Mouse (Mus musculus) 3134 (cell line): ENCODE data around the gene Tomm20l.
"Not testable (repeated sequence)": the region's sequence is repeated elsewhere in the genome, so short reads cannot be mapped to it uniquely, and the experiment has no call there.

Source experiments
- DNase-seq: peaks from one replicate; pipeline ENCODE4 v3.0.0-alpha.2; 2011; ENCODE audit warnings: low spot score; ENCODE audit not compliant: insufficient read length; ENCODE audit errors: extremely low read depth

The Tomm20l gene

GRCm38 (mm10) chr12:71111331-71111730 lies at the start of gene Tomm20l:
Gene Tomm20l (plus strand): TSS chr12:71111428.
- no peak for DNase-seq

DNA sequence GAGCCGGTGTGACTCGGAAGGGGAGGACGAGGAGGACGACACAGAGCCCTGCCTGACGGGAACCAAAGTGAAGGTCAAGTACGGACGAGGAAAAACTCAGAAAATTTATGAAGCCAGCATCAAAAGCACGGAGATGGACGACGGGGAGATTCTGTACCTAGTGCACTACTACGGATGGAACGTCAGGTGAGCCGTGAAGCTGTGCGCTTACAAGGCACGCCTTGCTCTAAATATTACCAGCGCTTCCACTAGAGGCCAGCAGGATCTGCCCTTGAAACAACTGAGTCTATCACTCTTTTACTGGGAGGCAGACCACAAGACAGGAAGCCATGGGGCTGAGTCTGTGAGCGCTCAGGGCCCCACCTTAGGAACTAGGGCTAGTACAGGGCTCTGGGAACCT lies 41.4 kb upstream of the Tomm20l start:
- DNase-seq = no peak

GRCm38 (mm10) chr12:71072048-71072447 lies 39.2 kb upstream of the Tomm20l start:
- DNase-seq = no peak

DNA sequence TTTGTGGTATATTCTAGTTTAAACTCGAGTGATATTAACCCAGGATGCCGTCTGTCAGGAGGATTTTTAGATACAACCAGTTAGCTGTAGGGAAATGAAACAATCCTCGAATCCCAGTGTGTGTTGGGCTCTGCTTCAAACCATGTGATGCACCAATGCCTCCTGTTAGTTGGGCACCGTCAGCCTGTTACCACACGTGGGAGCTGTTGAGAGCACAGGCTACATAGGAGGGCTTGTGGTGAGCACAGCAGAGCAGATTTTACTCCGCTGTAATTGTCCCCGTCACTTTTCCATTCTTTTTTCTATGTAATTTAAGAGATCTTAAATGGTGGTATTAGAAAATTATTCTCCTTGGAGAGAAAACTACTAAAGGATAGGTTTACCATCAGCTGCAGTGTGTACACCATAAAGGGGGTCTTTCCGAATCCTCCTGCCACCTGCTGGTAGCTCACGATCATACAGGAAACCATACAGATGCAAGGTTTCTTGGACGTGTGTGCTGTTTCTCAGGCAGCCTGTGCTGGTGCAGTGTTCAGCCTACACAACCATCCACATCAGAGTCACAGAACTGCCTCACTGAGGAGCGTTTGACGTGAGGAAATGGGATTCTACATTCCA lies 38.0 kb upstream of the Tomm20l start:
- no peak for DNase-seq

GRCm38 (mm10) chr12:71086331-71086730 lies 24.9 kb upstream of the Tomm20l start:
- no peak for DNase-seq

GRCm38 (mm10) chr12:71104275-71104674 lies 7.0 kb upstream of the Tomm20l start:
- DNase-seq = not testable (repeated sequence)

GRCm38 (mm10) chr12:71107216-71107771 lies 3.9 kb upstream of the Tomm20l start:
- DNase-seq = no peak

- DNase-seq = no peak
Observed at GRCm38 (mm10) chr12:71113074-71113473, 1.8 kb downstream of the Tomm20l start.

- DNase-seq = no peak
Observed at GRCm38 (mm10) chr12:71113675-71114288, 2.6 kb downstream of the Tomm20l start.

DNA sequence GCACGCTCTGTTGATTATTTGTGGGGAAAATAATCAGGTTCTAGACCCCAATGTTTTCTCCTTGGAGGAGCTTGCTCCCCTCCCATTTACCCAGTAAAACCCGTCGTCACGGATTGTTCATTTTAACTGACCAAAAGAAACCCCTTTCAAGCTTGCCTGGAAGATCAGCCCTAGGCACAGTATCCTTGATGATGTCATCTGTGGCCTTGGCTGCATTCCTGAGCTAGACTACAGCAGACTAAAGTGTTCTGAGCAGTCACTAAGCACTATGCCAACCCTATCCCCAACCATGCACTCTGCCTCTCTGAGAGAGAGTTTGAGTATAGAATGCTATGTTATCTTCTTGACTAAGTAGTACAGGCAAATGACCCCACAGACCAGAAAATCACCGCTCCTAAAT lies 5.2 kb downstream of the Tomm20l start:
- no peak for DNase-seq

DNA sequence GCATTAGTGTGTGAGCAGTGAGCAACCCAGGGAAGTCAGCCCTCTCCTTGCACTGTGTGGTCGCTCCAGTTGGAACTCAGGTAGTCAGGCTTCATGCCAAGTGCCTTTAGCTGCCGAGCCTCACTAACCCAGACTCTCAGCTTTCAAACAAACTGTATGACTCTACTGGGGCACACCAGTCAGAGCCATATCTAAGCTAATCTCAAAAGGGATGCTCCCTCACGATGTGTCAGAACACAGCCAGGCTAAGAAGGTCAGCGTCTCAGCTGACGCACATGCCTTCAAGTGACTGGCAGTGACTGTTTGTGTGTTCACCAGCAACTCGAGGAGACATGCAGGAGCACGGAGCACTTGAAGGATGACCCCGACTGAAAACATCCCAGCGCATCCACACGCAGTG lies 11.5 kb downstream of the Tomm20l start:
- no peak for DNase-seq

GRCm38 (mm10) chr12:71123286-71123685 lies 12.1 kb downstream of the Tomm20l start:
- no peak for DNase-seq

DNA sequence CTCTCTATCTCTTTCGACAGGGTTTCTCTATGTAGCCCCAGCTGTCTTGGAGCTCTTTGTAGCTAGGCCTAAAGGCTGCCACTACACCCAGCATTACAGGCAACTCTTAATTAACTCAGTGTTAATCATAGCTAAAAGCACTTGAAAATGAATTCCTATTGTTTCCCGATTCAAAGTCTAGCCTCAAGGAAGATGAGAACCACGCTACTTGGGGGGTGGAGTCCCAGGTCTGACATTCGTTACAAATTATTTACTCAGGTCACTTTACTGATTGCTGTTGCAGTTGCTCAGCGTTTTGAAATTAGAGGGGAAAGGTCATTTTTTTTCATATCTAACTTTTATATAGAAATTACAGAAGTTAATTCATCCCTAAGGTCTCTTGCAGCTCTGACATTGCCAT lies 24.4 kb downstream of the Tomm20l start:
- no peak for DNase-seq

DNA sequence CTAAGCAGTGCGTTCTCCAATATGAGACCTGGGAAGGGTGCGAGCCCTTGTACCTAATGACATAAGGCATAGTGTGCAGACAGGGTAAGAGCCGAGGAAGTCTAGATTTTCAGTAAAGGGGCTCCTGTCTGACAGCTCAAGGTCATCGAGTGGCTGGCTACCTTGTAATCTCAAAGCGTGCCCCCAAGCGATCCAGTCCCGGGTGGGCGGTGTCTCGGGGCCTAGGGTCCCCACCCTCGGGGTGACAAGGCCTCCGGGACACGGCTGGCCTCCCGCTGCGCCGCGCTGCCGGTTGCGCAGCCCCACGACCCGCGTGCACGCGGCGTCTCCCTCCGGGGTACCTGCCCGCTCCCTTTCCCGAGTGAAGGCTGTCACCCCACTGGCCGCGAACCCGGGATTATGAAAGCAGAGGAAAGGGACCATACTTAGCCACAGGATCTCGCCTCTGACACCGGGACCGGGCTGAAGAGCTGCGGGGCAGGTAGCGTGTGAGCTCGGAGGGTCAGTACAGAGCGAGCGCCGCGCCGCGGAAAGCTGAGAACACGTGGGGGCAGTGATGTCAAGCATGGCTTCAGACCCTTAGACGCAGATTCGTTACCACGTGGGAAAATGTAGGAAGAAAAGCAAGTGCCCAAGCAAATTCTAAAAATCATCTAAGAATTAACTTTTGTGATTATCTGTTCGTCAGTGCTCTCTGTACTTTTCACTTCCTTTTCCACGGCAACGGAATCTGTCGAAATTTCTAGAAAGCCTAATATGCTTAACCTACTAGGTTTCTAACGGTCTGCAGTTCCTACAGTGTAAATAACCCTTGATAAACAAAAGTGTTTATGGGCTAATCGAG lies 25.1 kb downstream of the Tomm20l start, which contains the start of the genes Timm9 and 2700049A03Rik:
Gene Timm9, minus strand, starts transcription at position 555 of the 844 bp plus-strand sequence.
Gene 2700049A03Rik, plus strand, starts transcription at position 719 of the 844 bp plus-strand sequence.
- DNase-seq = peak; percentile 79

- DNase-seq = peak; percentile 83
Observed at GRCm38 (mm10) chr12:71136974-71137491, 25.8 kb downstream of the Tomm20l start.

- DNase-seq = no peak
Observed at GRCm38 (mm10) chr12:71137686-71138085, 26.5 kb downstream of the Tomm20l start.

DNA sequence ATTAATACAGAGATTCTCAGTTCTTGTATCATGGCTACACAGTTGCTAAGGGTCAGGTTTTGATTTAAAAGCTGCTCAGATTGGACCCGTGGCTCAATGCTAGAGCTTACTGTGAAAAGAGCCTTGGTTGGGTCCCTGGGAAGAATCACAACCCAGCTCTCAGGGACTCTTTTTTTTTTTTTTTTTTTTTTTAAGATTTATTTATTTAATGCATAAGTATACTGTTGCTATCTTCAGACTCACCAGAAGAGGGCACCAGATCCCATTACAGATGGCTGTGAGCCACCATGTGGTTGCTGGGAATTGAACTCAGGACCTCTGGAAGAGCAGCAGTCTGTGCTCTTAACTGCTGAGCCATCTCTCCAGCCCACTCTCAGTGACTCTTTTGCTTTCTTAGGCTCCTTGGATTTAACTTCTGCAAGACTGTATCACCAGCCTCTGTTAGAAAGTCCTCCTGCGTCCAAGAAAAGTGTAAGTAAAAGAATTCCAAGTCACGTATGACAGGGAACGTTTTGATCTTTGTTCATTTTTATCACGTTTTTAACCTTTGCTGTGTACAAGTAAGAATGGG lies 28.1 kb downstream of the Tomm20l start:
- no peak for DNase-seq

- DNase-seq = no peak
Observed at GRCm38 (mm10) chr12:71141189-71141588, 30.0 kb downstream of the Tomm20l start.

DNA sequence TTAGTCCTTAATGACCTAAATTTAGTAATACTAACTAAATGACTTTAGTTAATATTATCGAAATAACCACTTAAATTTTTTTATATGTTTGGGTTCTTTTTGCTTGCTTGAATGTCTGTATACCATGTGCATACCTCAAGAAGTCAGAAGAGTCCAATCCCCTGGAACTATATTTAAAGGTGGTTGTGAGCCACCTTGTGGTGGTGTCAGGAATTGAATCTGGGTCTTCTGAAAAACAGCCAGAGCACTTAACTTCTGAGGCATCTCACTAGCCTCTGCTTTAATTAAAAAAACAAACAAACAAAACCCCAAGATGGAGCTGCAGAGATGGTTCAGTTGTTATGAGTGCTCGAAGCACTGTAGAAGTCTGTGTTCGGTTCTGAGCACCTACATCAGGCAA lies 36.4 kb downstream of the Tomm20l start:
- no peak for DNase-seq

DNA sequence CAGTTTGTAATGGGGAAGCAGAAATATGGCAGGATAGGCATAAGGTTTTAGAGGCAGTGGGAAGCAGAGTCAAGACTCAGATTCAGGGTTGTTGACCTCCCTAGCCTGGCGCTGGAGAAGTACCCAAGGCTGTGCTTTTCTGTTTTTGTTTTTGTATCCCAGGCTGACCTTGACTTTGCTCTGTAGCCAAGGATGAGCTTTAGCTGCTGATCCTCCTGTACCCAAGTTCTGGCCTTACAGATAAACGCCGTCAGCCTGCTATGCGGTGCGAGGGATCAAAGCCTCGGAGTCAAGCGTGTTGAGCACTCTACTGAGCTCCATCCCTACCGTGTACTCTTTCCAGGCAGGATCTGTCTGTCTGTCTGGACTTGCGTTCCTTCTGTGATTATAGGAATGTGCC lies 37.6 kb downstream of the Tomm20l start:
- no peak for DNase-seq

DNA sequence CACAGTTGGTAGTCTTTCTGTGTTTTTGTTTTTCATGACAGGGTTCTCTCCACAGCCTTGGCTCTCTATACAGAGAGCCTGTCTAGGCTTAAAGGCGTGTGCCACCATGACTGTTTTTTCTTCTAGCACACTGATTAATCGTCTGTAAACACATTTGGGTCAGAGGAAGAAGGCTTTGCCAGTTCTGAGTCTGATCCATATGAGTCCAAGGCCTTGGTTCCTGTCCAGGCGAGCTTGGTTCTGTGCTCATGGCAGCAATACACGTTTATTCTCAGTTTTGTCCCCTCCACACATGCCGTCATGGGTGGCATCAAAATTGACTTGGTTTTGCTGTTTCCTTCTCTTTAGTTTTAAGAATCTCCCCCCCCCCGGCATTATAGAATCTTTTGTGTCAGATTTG lies 38.2 kb downstream of the Tomm20l start:
- no peak for DNase-seq
